Mouse (Mus musculus) lung, postnatal 0 days (tissue): ENCODE measurements at regions not wholly inside any gene's neighbourhood (a gene's known extent, or its start where the extent isn't known, plus 50 kb on each side); places are given as distances from the start of the nearest gene placed in this dataset.

Experiments
- CTCF ChIP-seq: IDR thresholded peaks from 2 replicates; pipeline ENCODE4 v1.5.1; 2016; ENCODE audit warnings: antibody characterized with exemption, mild to moderate bottlenecking
- EP300 ChIP-seq: IDR thresholded peaks from 2 replicates; pipeline ENCODE4 v1.6.1; 2016; ENCODE audit warnings: antibody characterized with exemption, mild to moderate bottlenecking, control low read depth

- no peak for TF ChIP-seq CTCF
- no peak for TF ChIP-seq EP300
Observed at GRCm38 (mm10) chr15:62238503-62239045, 1315.8 kb upstream of the A1bg start.
